Mouse (Mus musculus): ENCODE measurements around the gene Itga6. TPM values are rescaled to one million over a fixed set of nuclear protein-coding genes. Genes with fewer than 3 reads are reported as not detected.

Itga6 gene
- total and polyA plus RNA-seq, 3 experiments: 1.0 to 2.7 TPM; not detected in 1

- no peak overlapping the region for H3K4me3 ChIP-seq (ENCODE audit: control insufficient read depth in 1 of 2, insufficient read depth in 1 of 2, low read depth in 2 of 2, low read length in 2 of 2)
- TF ChIP-seq USF1 (IDR thresholded peaks at IDR 0.05; ENCODE audit: low read depth, low read length): no peak
- TF ChIP-seq NRF1 (IDR thresholded peaks at IDR 0.05; ENCODE audit: insufficient read depth, low read depth, low read length, poor library complexity, severe bottlenecking): no peak
- TF ChIP-seq EP300 (IDR thresholded peaks at IDR 0.05; ENCODE audit: low read depth in 1 of 2, low read length in 2 of 2): peak; percentile 35 to 44; a peak in 2 of 4 replicates
- TF ChIP-seq CHD2 (IDR thresholded peaks at IDR 0.05; ENCODE audit: low read length): no peak
- TF ChIP-seq RAD21 (IDR thresholded peaks at IDR 0.05; ENCODE audit: low read depth, low read length): no peak
- no peak for TF ChIP-seq HCFC1 (IDR thresholded peaks at IDR 0.05; ENCODE audit: low read depth, low read length)
- TF ChIP-seq BHLHE40 (IDR thresholded peaks at IDR 0.05; ENCODE audit: borderline replicate concordance, low read depth, low read length): no peak
- peak; percentile 48; the same call in 1 of the 2 replicates for TF ChIP-seq GATA1 (IDR thresholded peaks at IDR 0.05; ENCODE audit: low read depth, low read length)
- no peak for TF ChIP-seq ZKSCAN1 (IDR thresholded peaks at IDR 0.05; ENCODE audit: low read depth, low read length)
- no peak for TF ChIP-seq POLR2AphosphoS2 (IDR thresholded peaks at IDR 0.05; ENCODE audit: low read length)
- TF ChIP-seq MEF2A (IDR thresholded peaks at IDR 0.05; ENCODE audit: extremely low read depth, insufficient replicate concordance, low read depth, low read length, poor library complexity, severe bottlenecking): no peak
- TF ChIP-seq POLR2A (IDR thresholded peaks at IDR 0.05; ENCODE audit: control insufficient read depth in 1 of 2, insufficient read depth in 1 of 2, low read depth in 1 of 2, low read length in 2 of 2, poor library complexity in 1 of 2): no peak
- no peak for TF ChIP-seq TAL1 (IDR thresholded peaks at IDR 0.05; ENCODE audit: low read length)
- no peak for TF ChIP-seq CTCF (IDR thresholded peaks at IDR 0.05 in 2 of 3, conservative IDR thresholded peaks at IDR 0.05 in 1 of 3; ENCODE audit: control insufficient read depth in 1 of 3, insufficient read depth in 1 of 3, low read depth in 2 of 3, low read length in 3 of 3, poor library complexity in 1 of 3, severe bottlenecking in 1 of 3)
- no peak for TF ChIP-seq CHD1 (IDR thresholded peaks at IDR 0.05; ENCODE audit: low read depth, low read length)
- TF ChIP-seq KAT2A (conservative IDR thresholded peaks at IDR 0.05; ENCODE audit: low read depth, low read length): no peak
- no peak for TF ChIP-seq MAFK (IDR thresholded peaks at IDR 0.05; ENCODE audit: borderline replicate concordance, low read depth, low read length)
- TF ChIP-seq ZC3H11A (IDR thresholded peaks at IDR 0.05; ENCODE audit: low read depth, low read length): no peak
- peak; percentile 34 for DNase-seq (ENCODE audit: low read depth, low spot score)
- no peaks in the 10 kb centered on the region for H3K27me3 ChIP-seq (ENCODE audit: control insufficient read depth in 1 of 2, insufficient read depth in 2 of 2, low read length in 2 of 2)
- no peaks in the 10 kb centered on the region for H3K79me2 ChIP-seq (ENCODE audit: control insufficient read depth, insufficient read depth, low read length, poor library complexity)
- H3K9ac ChIP-seq (ENCODE audit: control insufficient read depth, low read depth, low read length, poor library complexity, severe bottlenecking): no peak overlapping the region
- peaks cover 3 to 31% of the 10 kb centered on the region in 2 experiments for H3K4me1 ChIP-seq (ENCODE audit: control insufficient read depth in 1 of 2, insufficient read depth in 2 of 2, low read length in 2 of 2)
- no peaks in the 10 kb centered on the region for H3K9me3 ChIP-seq (replicated peaks; ENCODE audit: insufficient read depth, low read length)
- H3K27ac ChIP-seq (ENCODE audit: control insufficient read depth, low read depth, low read length): no peak overlapping the region
- peaks cover 0 to 16% of the 10 kb centered on the region in 2 experiments; a peak in 2 of 4 replicates for H3K36me3 ChIP-seq (ENCODE audit: control insufficient read depth in 1 of 2, insufficient read depth in 2 of 2, low read length in 2 of 2)
Observed at GRCm38 (mm10) chr2:71752383-71752782, 7.0 kb downstream of the Itga6 start.

- no peak overlapping the region for H3K9ac ChIP-seq (ENCODE audit: control insufficient read depth, low read depth, low read length, poor library complexity, severe bottlenecking)
- TF ChIP-seq HCFC1 (IDR thresholded peaks at IDR 0.05; ENCODE audit: low read depth, low read length) (no peak), BHLHE40 (IDR thresholded peaks at IDR 0.05; ENCODE audit: borderline replicate concordance, low read depth, low read length) (no peak), GABPA (IDR thresholded peaks at IDR 0.05; ENCODE audit: low read depth, low read length) (no peak), SMC3 (IDR thresholded peaks at IDR 0.05; ENCODE audit: low read depth, low read length) (no peak), MXI1 (IDR thresholded peaks at IDR 0.05; ENCODE audit: low read depth, low read length) (no peak), ETS1 (IDR thresholded peaks at IDR 0.05; ENCODE audit: low read depth, low read length) (no peak), USF1 (IDR thresholded peaks at IDR 0.05; ENCODE audit: low read depth, low read length) (0 out of 2 replicates have a peak, but pooled peaks have one; percentile 26), TBP (IDR thresholded peaks at IDR 0.05; ENCODE audit: low read depth, low read length) (no peak)
- H3K27me3 ChIP-seq (ENCODE audit: control insufficient read depth in 1 of 2, insufficient read depth in 2 of 2, low read length in 2 of 2): no peaks in the 10 kb centered on the region
- H3K4me3 ChIP-seq (ENCODE audit: control insufficient read depth in 1 of 2, insufficient read depth in 1 of 2, low read depth in 2 of 2, low read length in 2 of 2): no peak overlapping the region
- no peaks in the 10 kb centered on the region for H3K79me2 ChIP-seq (ENCODE audit: control insufficient read depth, insufficient read depth, low read length, poor library complexity)
- H3K9me3 ChIP-seq (replicated peaks; ENCODE audit: insufficient read depth, low read length): no peaks in the 10 kb centered on the region
- H3K36me3 ChIP-seq (ENCODE audit: control insufficient read depth in 1 of 2, insufficient read depth in 2 of 2, low read length in 2 of 2): peaks cover 0 to 18% of the 10 kb centered on the region in 2 experiments; a peak in 2 of 4 replicates
- peaks cover 3 to 33% of the 10 kb centered on the region in 2 experiments for H3K4me1 ChIP-seq (ENCODE audit: control insufficient read depth in 1 of 2, insufficient read depth in 2 of 2, low read length in 2 of 2)
- H3K27ac ChIP-seq (ENCODE audit: control insufficient read depth, low read depth, low read length): no peak overlapping the region
- DNase-seq (ENCODE audit: low read depth, low spot score): no peak
Observed at GRCm38 (mm10) chr2:71753161-71753560, 7.7 kb downstream of the Itga6 start.
